Mouse (Mus musculus) thymus, postnatal 4 days (tissue): ENCODE measurements around the gene Iqcn.

ENCODE experiments used
- DNase-seq: peaks from one replicate; pipeline ENCODE4 v3.0.0; 2021

Iqcn gene

GRCm38 (mm10) chr8:70703287-70703686, at the start of gene Iqcn:
Gene Iqcn (plus strand): TSS chr8:70703457.
- no peak for DNase-seq

- peak; percentile 8 for DNase-seq
These were observed 49.1 kb upstream of the Iqcn start for GRCm38 (mm10) chr8:70654121-70654520.

- no peak for DNase-seq
These were observed 47.8 kb upstream of the Iqcn start for GRCm38 (mm10) chr8:70655469-70655868.

GRCm38 (mm10) chr8:70656193-70656790, 47.0 kb upstream of the Iqcn start:
- peak; percentile 7 for DNase-seq

- no peak for DNase-seq
These were observed 46.0 kb upstream of the Iqcn start for GRCm38 (mm10) chr8:70657214-70657613.

- no peak for DNase-seq
These were observed 45.5 kb upstream of the Iqcn start for GRCm38 (mm10) chr8:70657739-70658138.

GRCm38 (mm10) chr8:70658897-70659603, 44.2 kb upstream of the Iqcn start:
- peak; percentile 8 for DNase-seq

- DNase-seq = peak; percentile 96
These were observed 43.5 kb upstream of the Iqcn start for GRCm38 (mm10) chr8:70659604-70660272.

GRCm38 (mm10) chr8:70660273-70660725, 43.0 kb upstream of the Iqcn start, which contains the start of gene Pgpep1:
Gene Pgpep1 (minus strand): TSS chr8:70660388.
- DNase-seq = peak; percentile 63

- no peak for DNase-seq
These were observed 39.6 kb upstream of the Iqcn start for GRCm38 (mm10) chr8:70663691-70664090.

GRCm38 (mm10) chr8:70664631-70665030, 38.6 kb upstream of the Iqcn start:
- DNase-seq = no peak

GRCm38 (mm10) chr8:70665599-70665998, 37.7 kb upstream of the Iqcn start:
- DNase-seq = no peak

- DNase-seq = peak; percentile 57
These were observed 36.2 kb upstream of the Iqcn start for GRCm38 (mm10) chr8:70667071-70667470.

GRCm38 (mm10) chr8:70671615-70672324, 31.5 kb upstream of the Iqcn start:
- no peak for DNase-seq

GRCm38 (mm10) chr8:70672325-70673078, 30.8 kb upstream of the Iqcn start:
- DNase-seq = no peak

GRCm38 (mm10) chr8:70673079-70673856, 30.0 kb upstream of the Iqcn start, which contains the start of gene Lsm4:
Gene Lsm4 (plus strand): TSS chr8:70673248.
- peak; percentile 96 for DNase-seq

GRCm38 (mm10) chr8:70674109-70674508, 29.1 kb upstream of the Iqcn start:
- DNase-seq = no peak

GRCm38 (mm10) chr8:70674716-70675115, 28.5 kb upstream of the Iqcn start:
- no peak for DNase-seq

- peak; percentile 71 for DNase-seq
These were observed 27.9 kb upstream of the Iqcn start for GRCm38 (mm10) chr8:70675336-70675735.

GRCm38 (mm10) chr8:70677451-70678080, 25.7 kb upstream of the Iqcn start:
- DNase-seq = no peak

GRCm38 (mm10) chr8:70678679-70679078, 24.6 kb upstream of the Iqcn start:
- DNase-seq = no peak
